Mouse (Mus musculus): Measurements from ENCODE around the gene Cebpe. TPM values are rescaled to one million over a fixed set of nuclear protein-coding genes. Genes with fewer than 3 reads are reported as not detected.

Cebpe gene
- polyA plus RNA-seq, 1 experiment from 2014 or later: not detected

DNA sequence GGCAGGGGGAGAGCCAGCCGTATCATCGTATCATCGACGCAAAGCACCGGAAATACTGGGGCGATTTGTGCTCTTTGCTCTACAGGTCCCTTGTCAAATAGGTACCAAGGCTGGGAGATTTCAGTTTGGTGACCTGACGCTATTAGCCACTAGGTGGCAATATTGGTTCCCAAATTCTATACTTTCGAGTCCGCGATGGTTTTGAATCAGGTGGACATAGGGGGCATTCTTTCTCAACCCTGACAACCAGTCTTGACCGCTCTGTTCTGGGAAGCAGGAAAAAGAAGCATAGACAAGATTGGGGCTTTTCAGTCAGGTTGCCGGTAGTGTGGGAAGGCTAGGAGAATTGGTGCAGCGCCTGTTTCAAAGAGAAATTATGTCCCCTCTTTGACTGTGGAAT, 2.1 kb upstream of the Cebpe start:
- H3K4me1 ChIP-seq (ENCODE audit: control insufficient read depth, insufficient read depth, low read length): peaks cover 6% of the 10 kb centered on the region; the same call in 1 of the 2 replicates
- no peaks in the 10 kb centered on the region for H3K27me3 ChIP-seq (ENCODE audit: control insufficient read depth, insufficient read depth, low read length)
- WGBS: under 1% methylated on average over 13 of the region's 13 CpGs
- no peaks in the 10 kb centered on the region; the same call in 1 of the 2 replicates for H3K9me3 ChIP-seq (ENCODE audit: control insufficient read depth, low read length)
- H3K36me3 ChIP-seq (ENCODE audit: control insufficient read depth, insufficient read depth, low read length): no peaks in the 10 kb centered on the region
- H3K4me3 ChIP-seq (ENCODE audit: low read length): peak overlapping the region; percentile 25
- ATAC-seq (ENCODE audit: low FRiP score, low TSS enrichment): peak; percentile 33; the same call in 1 of the 2 replicates
- H3K27ac ChIP-seq (ENCODE audit: low read depth, low read length): no peak overlapping the region
- H3K9ac ChIP-seq (ENCODE audit: low read depth, low read length): no peak overlapping the region
- peak overlapping the region; percentile 49 for H3K4me2 ChIP-seq (replicated peaks; ENCODE audit: low read depth, low read length)

DNA sequence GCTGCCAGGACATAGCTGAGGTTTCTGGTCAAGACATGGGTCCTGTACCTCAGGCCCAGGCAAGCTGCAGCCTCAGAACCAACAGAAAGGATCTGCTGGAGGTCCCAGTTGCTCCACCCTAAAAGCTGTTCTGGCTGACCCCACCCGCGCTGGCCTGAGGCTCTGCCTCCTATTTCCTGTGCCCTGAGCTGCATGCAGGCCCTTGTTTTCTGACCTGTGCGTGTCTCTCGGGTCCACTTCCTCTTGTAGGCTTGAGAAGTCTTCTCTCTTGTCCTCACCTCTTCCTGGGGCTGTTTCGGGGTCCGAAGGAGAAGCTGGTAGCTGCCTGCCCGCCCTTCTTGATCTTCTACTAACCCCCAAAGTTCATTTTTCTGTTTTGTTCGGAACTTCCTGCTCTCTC, 887 bp upstream of the Cebpe start:
- Histone ChIP-seq H3K9ac (ENCODE audit: low read depth, low read length) (no peak overlapping the region), H3K4me1 (ENCODE audit: control insufficient read depth, insufficient read depth, low read length) (peaks cover 6% of the 10 kb centered on the region; the same call in 1 of the 2 replicates), H3K27me3 (ENCODE audit: control insufficient read depth, insufficient read depth, low read length) (no peaks in the 10 kb centered on the region), H3K4me2 (replicated peaks; ENCODE audit: low read depth, low read length) (no peak overlapping the region), H3K9me3 (ENCODE audit: control insufficient read depth, low read length) (no peaks in the 10 kb centered on the region), H3K4me3 (ENCODE audit: low read length) (no peak overlapping the region), H3K27ac (ENCODE audit: low read depth, low read length) (no peak overlapping the region), H3K36me3 (ENCODE audit: control insufficient read depth, insufficient read depth, low read length) (no peaks in the 10 kb centered on the region)
- 67% methylated on average over 8 of the region's 8 CpGs for WGBS
- ATAC-seq (ENCODE audit: low FRiP score, low TSS enrichment): no peak

DNA sequence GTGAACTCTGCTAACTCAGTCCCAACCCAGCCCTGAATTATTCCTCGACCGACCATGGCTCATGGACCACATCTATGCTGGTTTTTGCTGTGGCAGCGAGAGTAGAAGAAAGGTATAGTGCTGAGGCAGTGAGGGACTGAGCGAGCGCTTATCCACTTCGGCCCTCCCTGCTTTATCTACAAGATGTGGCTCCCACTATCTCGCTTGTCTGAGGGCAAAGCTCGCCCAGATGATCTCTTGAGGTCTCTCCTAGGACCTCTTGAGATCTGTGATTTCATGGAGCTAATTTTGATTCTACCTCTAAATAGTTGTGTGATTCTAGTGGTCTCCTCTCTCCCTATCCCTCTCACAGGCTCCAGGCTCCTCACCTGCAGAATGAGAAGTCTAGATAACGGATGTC, 2.9 kb downstream of the Cebpe start:
- H3K9me3 ChIP-seq (ENCODE audit: control insufficient read depth, low read length): no peaks in the 10 kb centered on the region

GRCm38 (mm10) chr14:54706589-54707320, 5.2 kb downstream of the Cebpe start:
- 56% methylated on average over 17 of the region's 17 CpGs for WGBS
- Histone ChIP-seq H3K27ac (ENCODE audit: low read depth, low read length) (no peak overlapping the region), H3K4me1 (ENCODE audit: control insufficient read depth, insufficient read depth, low read length) (0 out of 2 replicates have a peak, but pooled peaks cover 3% of the 10 kb centered on the region), H3K4me2 (replicated peaks; ENCODE audit: low read depth, low read length) (no peak overlapping the region), H3K9me3 (ENCODE audit: control insufficient read depth, low read length) (no peaks in the 10 kb centered on the region), H3K9ac (ENCODE audit: low read depth, low read length) (no peak overlapping the region), H3K4me3 (ENCODE audit: low read length) (no peak overlapping the region), H3K27me3 (ENCODE audit: control insufficient read depth, insufficient read depth, low read length) (no peaks in the 10 kb centered on the region), H3K36me3 (ENCODE audit: control insufficient read depth, insufficient read depth, low read length) (no peaks in the 10 kb centered on the region)
- ATAC-seq (ENCODE audit: low FRiP score, low TSS enrichment): no peak

More for the DNA sequence above, 2.9 kb downstream of the Cebpe start:
- H3K4me2 ChIP-seq (replicated peaks; ENCODE audit: low read depth, low read length): no peak overlapping the region
- H3K36me3 ChIP-seq (ENCODE audit: control insufficient read depth, insufficient read depth, low read length): no peaks in the 10 kb centered on the region
- H3K27me3 ChIP-seq (ENCODE audit: control insufficient read depth, insufficient read depth, low read length): no peaks in the 10 kb centered on the region
- H3K4me3 ChIP-seq (ENCODE audit: low read length): no peak overlapping the region
- no peak overlapping the region for H3K9ac ChIP-seq (ENCODE audit: low read depth, low read length)
- ATAC-seq (ENCODE audit: low FRiP score, low TSS enrichment): no peak
- 0 out of 2 replicates have a peak, but pooled peaks cover 3% of the 10 kb centered on the region for H3K4me1 ChIP-seq (ENCODE audit: control insufficient read depth, insufficient read depth, low read length)
- WGBS: 87% methylated on average over 9 of the region's 9 CpGs
- H3K27ac ChIP-seq (ENCODE audit: low read depth, low read length): no peak overlapping the region

- no peak overlapping the region for H3K4me2 ChIP-seq (replicated peaks; ENCODE audit: low read depth, low read length)
- H3K9me3 ChIP-seq (ENCODE audit: control insufficient read depth, low read length): no peaks in the 10 kb centered on the region
- no peak overlapping the region for H3K9ac ChIP-seq (ENCODE audit: low read depth, low read length)
- no peaks in the 10 kb centered on the region for H3K36me3 ChIP-seq (ENCODE audit: control insufficient read depth, insufficient read depth, low read length)
- ATAC-seq (ENCODE audit: low FRiP score, low TSS enrichment): no peak
- H3K27ac ChIP-seq (ENCODE audit: low read depth, low read length): no peak overlapping the region
- H3K27me3 ChIP-seq (ENCODE audit: control insufficient read depth, insufficient read depth, low read length): no peaks in the 10 kb centered on the region
- H3K4me1 ChIP-seq (ENCODE audit: control insufficient read depth, insufficient read depth, low read length): 0 out of 2 replicates have a peak, but pooled peaks cover 3% of the 10 kb centered on the region
- H3K4me3 ChIP-seq (ENCODE audit: low read length): no peak overlapping the region
- WGBS: 57% methylated on average over 5 of the region's 5 CpGs
Measured at GRCm38 (mm10) chr14:54705844-54706243, 6.1 kb downstream of the Cebpe start.

DNA sequence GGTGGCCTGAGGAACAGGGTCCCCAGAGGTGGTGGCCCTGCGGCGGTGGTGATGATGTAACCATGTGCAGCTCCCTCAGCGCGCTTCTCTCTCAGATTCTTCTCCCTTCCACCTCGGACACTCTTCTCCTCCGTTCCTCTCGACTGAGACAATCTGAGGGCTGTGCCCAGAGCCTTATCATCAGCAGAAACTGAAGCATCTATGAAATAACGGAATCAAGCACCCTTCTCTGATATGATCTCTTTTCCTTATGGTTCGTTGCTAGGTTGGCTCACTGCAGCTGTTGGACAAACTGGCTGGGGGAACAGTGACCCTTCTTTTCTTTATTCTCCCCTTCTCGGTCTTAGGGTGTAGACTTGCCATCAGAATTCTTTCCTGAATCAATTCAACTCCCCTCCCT, 8.8 kb downstream of the Cebpe start:
- 49% methylated on average over 10 of the region's 10 CpGs for WGBS

DNA sequence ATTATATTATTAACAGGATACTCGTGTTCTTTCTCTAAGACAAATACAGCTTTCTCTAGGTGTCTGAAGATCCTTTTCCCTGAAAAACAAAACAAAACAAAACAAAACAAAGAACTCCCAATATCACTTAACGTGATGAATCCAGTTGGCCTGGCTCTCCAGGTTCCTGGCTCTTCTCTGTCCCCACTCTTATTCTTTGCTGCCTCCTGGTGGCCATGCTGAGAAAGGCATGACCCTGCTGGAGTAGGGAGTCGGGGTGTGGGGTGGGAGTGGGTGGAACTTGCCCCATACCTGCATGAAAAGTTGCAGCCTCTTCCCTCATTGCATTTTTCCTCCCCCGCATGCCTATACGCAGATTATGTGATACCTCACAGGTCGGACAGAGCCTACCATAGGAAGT, 10.7 kb downstream of the Cebpe start:
- peak; percentile 61; the same call in 1 of the 2 replicates for ATAC-seq (ENCODE audit: low FRiP score, low TSS enrichment)
- Histone ChIP-seq H3K36me3 (ENCODE audit: control insufficient read depth, insufficient read depth, low read length) (no peaks in the 10 kb centered on the region), H3K9me3 (ENCODE audit: control insufficient read depth, low read length) (no peaks in the 10 kb centered on the region), H3K4me3 (ENCODE audit: low read length) (no peak overlapping the region), H3K27me3 (ENCODE audit: control insufficient read depth, insufficient read depth, low read length) (no peaks in the 10 kb centered on the region), H3K4me2 (replicated peaks; ENCODE audit: low read depth, low read length) (no peak overlapping the region), H3K27ac (ENCODE audit: low read depth, low read length) (no peak overlapping the region), H3K4me1 (ENCODE audit: control insufficient read depth, insufficient read depth, low read length) (no peaks in the 10 kb centered on the region), H3K9ac (ENCODE audit: low read depth, low read length) (no peak overlapping the region)
- WGBS: 13% methylated on average over 6 of the region's 6 CpGs

More for the DNA sequence above, 8.8 kb downstream of the Cebpe start:
- no peak overlapping the region for H3K27ac ChIP-seq (ENCODE audit: low read depth, low read length)
- no peak for ATAC-seq (ENCODE audit: low FRiP score, low TSS enrichment)
- 0 out of 2 replicates have a peak, but pooled peaks cover 3% of the 10 kb centered on the region for H3K4me1 ChIP-seq (ENCODE audit: control insufficient read depth, insufficient read depth, low read length)
- no peaks in the 10 kb centered on the region for H3K9me3 ChIP-seq (ENCODE audit: control insufficient read depth, low read length)
- H3K27me3 ChIP-seq (ENCODE audit: control insufficient read depth, insufficient read depth, low read length): no peaks in the 10 kb centered on the region
- H3K4me2 ChIP-seq (replicated peaks; ENCODE audit: low read depth, low read length): no peak overlapping the region
- H3K9ac ChIP-seq (ENCODE audit: low read depth, low read length): no peak overlapping the region
- no peaks in the 10 kb centered on the region for H3K36me3 ChIP-seq (ENCODE audit: control insufficient read depth, insufficient read depth, low read length)
- H3K4me3 ChIP-seq (ENCODE audit: low read length): no peak overlapping the region

DNA sequence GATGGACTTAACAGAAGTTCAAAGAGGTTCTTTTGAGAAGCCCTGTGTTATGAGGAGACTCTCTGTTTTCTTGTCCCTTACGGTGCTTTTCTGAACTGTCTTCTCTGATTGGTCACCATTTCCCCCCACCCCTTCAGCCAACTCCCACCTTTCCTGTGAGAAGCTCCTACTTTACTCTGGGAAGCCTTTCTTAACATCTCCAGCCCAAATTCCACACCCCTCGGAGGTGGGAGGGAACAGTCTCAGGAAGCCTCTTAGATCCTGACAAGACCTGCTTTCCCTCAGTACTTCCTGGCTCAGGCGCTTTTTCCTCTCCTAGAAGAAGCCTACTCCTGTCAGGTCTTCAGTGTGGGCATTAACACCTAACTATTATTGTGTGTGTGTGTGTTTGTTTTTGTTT, 12.4 kb downstream of the Cebpe start:
- no peak overlapping the region for H3K4me2 ChIP-seq (replicated peaks; ENCODE audit: low read depth, low read length)
- 34% methylated on average over 3 of the region's 3 CpGs for WGBS
- no peak overlapping the region for H3K27ac ChIP-seq (ENCODE audit: low read depth, low read length)
- no peaks in the 10 kb centered on the region for H3K9me3 ChIP-seq (ENCODE audit: control insufficient read depth, low read length)
- H3K4me3 ChIP-seq (ENCODE audit: low read length): no peak overlapping the region
- no peaks in the 10 kb centered on the region for H3K36me3 ChIP-seq (ENCODE audit: control insufficient read depth, insufficient read depth, low read length)
- ATAC-seq (ENCODE audit: low FRiP score, low TSS enrichment): no peak
- H3K9ac ChIP-seq (ENCODE audit: low read depth, low read length): no peak overlapping the region
- H3K4me1 ChIP-seq (ENCODE audit: control insufficient read depth, insufficient read depth, low read length): no peaks in the 10 kb centered on the region
- no peaks in the 10 kb centered on the region for H3K27me3 ChIP-seq (ENCODE audit: control insufficient read depth, insufficient read depth, low read length)

- H3K27me3 ChIP-seq (ENCODE audit: control insufficient read depth, insufficient read depth, low read length): no peaks in the 10 kb centered on the region
- ATAC-seq (ENCODE audit: low FRiP score, low TSS enrichment): no peak
- no peak within 1 kb of the TSS for H3K27ac ChIP-seq (ENCODE audit: low read depth, low read length)
- peaks cover 3% of the 10 kb centered on the region; the same call in 1 of the 2 replicates for H3K36me3 ChIP-seq (ENCODE audit: control insufficient read depth, insufficient read depth, low read length)
- no peaks in the 10 kb centered on the region for H3K4me1 ChIP-seq (ENCODE audit: control insufficient read depth, insufficient read depth, low read length)
- H3K9ac ChIP-seq (ENCODE audit: low read depth, low read length): no peak within 1 kb of the TSS
- 65% methylated on average over 4 of the region's 4 CpGs for WGBS
- no peak within 1 kb of the TSS for H3K4me3 ChIP-seq (ENCODE audit: low read length)
- H3K9me3 ChIP-seq (ENCODE audit: control insufficient read depth, low read length): no peaks in the 10 kb centered on the region
- H3K4me2 ChIP-seq (replicated peaks; ENCODE audit: low read depth, low read length): no peak within 1 kb of the TSS
Measured at GRCm38 (mm10) chr14:54698733-54699132, 13.2 kb downstream of the Cebpe start, which contains the start of gene Gm29776. Gm29776 (minus strand) TSS chr14:54698833.

Measured in kidney, embryonic 14.5 days (tissue).